Mouse (Mus musculus) embryonic fibroblast, embryonic 13.5 days (primary cell): ENCODE results near the gene Olfr965.

Source experiments
- CTCF ChIP-seq: IDR thresholded peaks from 2 replicates; pipeline ENCODE4 v1.5.1; 2011; ENCODE audit warnings: mild to moderate bottlenecking, control low read depth, low read length, moderate library complexity, borderline replicate concordance; ENCODE audit not compliant: insufficient read depth
- POLR2A ChIP-seq: IDR thresholded peaks from 2 replicates; pipeline ENCODE4 v1.6.1; 2011; ENCODE audit warnings: low read depth, mild to moderate bottlenecking, control low read depth, low read length, moderate library complexity

GRCm38 (mm10) chr9:39730678-39731077 lies 19.5 kb downstream of the Olfr965 start, which contains the start of gene Olfr150:
- TF ChIP-seq POLR2A (no peak), CTCF (no peak)
